Mouse (Mus musculus) ZHBTc4 (cell line): Measurements from ENCODE around the gene Cdk19.

Experiments used
- DNase-seq: peaks from one replicate; pipeline ENCODE4 v3.0.0-alpha.2; 2011; ENCODE audit warnings: low read depth, low spot score

The Cdk19 gene

GRCm38 (mm10) chr10:40348566-40349536 is 9.5 kb downstream of the Cdk19 start:
- DNase-seq = peak; percentile 100

- DNase-seq = no peak
Observed at GRCm38 (mm10) chr10:40349631-40350177, 10.3 kb downstream of the Cdk19 start.

GRCm38 (mm10) chr10:40350245-40350932 is 11.0 kb downstream of the Cdk19 start:
- no peak for DNase-seq

DNA sequence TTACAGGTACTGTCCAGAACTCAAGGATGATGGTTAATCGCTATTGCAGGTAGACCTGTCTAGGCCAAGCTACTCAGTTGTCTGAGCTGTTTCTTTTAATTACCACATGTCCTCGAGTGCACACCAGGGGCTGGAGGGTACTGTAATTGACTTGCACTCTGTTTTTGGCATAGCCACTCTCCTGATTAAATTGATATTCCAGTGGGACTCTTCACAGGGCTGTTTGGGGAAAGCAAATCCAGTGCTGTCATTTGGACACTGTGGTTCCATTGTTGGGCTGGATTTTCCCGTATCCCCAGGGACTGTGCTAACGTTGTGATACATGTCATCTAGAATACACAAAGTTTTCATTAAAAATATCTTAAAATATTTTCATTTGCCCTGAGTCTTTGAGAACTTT is 11.8 kb downstream of the Cdk19 start:
- no peak for DNase-seq

GRCm38 (mm10) chr10:40354081-40354480 is 14.7 kb downstream of the Cdk19 start:
- peak; percentile 37 for DNase-seq

- DNase-seq = no peak
Observed at GRCm38 (mm10) chr10:40354556-40354955, 15.2 kb downstream of the Cdk19 start.

DNA sequence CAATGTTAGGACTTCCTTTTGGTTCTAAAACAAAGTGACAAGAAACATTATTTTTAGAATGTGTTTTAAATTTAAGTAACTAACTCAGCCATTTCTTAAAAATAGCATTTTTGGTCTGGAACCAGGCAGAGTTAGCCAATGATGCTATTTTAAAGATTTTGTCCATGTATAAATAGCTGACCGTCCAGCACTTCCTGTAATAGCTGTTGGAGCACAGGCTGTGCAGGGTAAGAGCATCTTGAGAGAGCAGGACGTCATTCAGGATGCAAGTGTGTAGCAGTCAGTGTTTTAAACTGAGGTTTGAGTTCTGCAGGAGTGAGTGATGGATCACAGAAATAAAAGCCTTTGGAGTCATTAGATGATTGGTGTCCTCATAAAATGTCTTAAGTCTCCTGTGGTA is 18.8 kb downstream of the Cdk19 start:
- no peak for DNase-seq

GRCm38 (mm10) chr10:40359131-40359530 is 19.8 kb downstream of the Cdk19 start:
- peak; percentile 62 for DNase-seq

GRCm38 (mm10) chr10:40363004-40363403 is 23.6 kb downstream of the Cdk19 start:
- DNase-seq = peak; percentile 85

DNA sequence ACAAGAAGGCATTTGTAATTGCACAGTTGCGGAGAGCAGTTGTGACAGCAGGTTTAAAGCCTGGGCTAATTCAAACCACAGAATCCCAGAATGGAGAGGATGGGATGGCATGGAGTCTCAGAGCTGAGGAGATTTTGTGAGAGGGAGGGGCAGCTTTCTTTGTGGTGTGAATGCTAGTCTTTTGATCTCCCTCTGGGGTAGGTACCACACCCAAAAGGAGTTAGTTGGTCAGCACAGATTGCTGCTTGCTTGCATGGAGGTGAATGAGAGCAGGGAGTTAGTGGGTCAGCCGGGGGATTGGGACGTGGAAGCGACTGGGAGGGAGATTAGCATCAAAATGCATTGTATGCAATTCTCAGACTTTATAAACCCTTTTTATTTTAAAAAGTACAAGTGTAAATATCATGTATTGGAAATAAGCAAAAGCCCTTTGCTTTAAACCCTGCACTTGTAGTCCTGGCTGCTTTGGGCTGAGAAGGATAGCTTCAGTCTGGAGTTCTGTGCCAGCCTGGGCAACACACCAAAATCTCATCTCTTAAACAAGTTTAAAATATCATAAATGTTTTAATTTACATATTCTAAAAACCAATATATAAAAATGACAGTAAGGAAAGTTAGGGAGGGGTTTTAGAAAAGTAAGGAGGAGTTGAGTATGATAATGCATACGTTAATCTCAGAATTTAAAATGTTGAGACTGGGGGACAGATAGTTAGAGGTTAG is 25.4 kb downstream of the Cdk19 start:
- peak; percentile 76 for DNase-seq

DNA sequence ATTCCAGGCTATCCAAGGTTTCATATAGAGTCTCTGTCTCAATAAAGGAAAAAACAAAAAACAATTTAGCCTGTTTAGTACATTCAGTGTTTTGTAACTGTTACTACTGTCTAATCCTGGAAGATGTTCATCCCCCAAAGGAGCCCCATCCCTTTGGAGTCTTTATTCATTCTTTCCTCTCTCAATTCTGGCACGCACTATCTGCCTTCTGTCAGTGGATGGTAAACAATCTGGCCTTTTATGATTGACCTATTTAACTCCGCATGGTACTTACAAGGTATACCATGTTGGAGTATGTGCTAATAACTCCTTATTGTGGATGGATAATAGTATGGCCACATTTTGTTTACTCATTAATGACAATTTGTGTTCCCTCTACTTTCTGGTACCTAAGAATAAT is 26.6 kb downstream of the Cdk19 start:
- DNase-seq = no peak

GRCm38 (mm10) chr10:40368516-40368915 is 29.2 kb downstream of the Cdk19 start:
- no peak for DNase-seq

DNA sequence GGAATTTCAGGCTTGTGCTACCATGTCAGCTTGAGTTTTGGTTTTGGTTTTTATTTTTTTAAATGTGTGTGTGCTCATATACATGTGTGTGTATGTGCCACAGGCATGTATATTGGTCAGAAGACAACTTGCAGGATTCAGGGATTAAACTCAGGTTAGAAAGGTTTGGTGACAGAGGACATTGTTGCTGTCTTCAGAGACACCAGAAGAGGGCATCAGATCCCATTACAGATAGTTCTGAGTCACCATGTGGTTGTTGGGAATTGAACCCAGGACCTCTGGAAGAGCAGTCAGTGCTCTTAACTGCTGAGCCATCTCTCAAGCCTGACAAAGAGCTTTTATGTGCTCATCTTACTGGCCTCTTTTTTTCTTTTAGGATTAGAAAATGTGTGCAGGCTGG is 30.8 kb downstream of the Cdk19 start:
- no peak for DNase-seq

GRCm38 (mm10) chr10:40371184-40371913 is 32.0 kb downstream of the Cdk19 start:
- no peak for DNase-seq

- DNase-seq = peak; percentile 68
Observed at GRCm38 (mm10) chr10:40371914-40372675, 32.7 kb downstream of the Cdk19 start.

GRCm38 (mm10) chr10:40373749-40374148 is 34.4 kb downstream of the Cdk19 start:
- no peak for DNase-seq

DNA sequence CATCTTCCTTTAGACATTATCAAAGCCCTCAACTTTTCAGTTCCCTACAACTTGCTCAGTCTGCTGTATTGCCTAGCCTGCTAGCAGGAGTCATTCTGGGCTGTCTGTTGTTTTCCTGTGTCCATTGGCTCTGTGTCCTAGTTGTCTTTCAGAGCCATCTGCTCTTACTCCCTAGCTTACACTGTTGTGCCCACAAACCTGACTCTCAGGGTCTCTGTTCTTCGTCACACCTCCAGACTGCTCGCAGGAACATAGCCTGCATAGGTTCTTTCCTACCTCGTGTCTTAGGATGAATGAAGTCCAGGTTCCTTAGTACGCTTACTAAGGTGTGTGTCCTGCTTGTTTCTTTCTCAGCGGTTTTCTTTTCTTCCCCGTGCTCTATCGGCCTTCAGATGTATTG is 35.5 kb downstream of the Cdk19 start:
- no peak for DNase-seq

- no peak for DNase-seq
Observed at GRCm38 (mm10) chr10:40376286-40376685, 36.9 kb downstream of the Cdk19 start.

DNA sequence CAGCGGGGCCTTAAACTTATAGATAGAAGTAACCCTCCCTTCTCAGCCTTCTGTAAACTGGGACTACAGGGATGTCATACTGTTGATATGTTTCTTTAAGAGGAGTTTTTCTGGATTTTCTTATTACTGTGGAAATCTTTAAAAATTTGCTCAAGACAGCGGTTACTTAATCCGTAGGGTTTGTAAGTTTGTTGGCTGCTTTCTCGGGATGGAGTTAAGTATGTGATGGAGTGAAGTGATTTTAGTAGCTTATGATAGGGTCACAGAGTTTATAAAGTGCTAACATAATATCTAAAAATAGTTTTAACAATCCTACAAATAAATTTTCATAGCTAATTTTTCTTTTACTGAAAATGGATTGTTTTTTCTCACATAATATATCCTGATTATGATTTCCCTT is 38.9 kb downstream of the Cdk19 start:
- no peak for DNase-seq

DNA sequence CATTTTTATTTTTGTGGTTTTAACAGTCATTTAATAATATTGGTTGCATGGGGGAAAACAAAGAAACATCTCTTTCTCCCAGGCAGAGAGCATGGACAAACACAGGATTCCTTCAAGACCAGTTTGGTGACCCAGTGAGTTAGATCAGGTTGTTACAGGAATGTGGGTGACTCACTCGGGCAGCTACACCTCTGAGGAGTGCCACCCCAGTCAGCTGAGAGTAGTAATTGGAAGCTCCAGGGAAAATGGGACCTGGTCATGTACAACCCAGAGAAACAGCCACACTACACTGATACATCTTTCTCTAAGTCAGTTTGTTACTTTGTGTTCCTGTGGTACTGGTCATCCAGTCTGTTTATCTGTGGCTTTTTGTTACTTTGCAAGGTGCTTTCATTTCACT is 40.3 kb downstream of the Cdk19 start:
- no peak for DNase-seq
